Mouse (Mus musculus): Measurements from ENCODE around the gene Zfp599.
A peak's percentile ranks its signal among the peaks of the same experiment; 100 is the strongest.
"Not testable (repeated sequence)": the region's sequence is repeated elsewhere in the genome, so short reads cannot be mapped to it uniquely, and the experiment has no call there.

Gene Zfp599

DNA sequence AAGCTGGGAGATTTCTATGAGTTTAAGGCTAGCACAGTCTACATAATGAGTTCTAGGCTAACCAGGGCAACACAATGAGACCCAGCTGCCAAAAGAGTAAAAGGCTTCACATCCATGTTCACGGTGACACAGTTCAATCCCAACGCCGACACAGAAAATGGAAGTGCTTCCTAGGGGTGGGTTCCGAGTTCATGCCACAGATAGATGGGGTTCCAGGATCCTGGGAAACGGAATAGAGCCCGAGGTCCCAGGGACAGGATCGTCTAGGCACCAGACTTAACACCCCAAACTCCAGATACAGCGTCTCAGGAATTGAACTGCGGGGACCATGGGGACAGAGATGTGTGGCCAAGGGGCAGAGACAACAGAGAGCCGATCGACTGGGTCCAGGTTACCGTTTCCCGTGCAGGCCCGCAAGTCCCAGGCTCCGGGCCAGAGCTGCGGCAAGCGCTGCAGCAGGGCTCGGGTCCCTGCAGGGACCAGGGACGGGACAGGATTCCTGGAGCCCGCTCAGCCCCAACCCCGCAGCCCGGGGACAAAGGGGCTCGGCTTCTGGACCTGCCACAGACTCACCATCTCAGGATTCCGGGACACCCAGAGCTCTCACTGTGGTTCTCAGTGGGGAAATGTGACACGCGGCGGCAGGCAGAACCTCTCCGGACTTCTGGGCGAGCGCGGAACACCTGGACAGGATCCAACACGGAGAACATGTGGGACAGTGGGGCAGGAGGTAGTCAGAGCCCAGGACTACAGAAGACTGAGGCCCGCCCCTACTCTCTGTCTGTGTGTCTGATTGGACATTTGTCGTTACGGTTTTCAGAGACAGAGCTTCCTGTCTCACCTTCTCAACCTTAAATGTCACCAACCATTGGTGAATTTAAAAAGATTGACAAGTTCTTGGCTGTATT, at the start of gene Zfp599:
Zfp599 (minus strand) TSS at position 712 of the 908 bp plus-strand sequence.
- peak; percentile 76 for DNase-seq (ENCODE audit: low spot score in 2 of 2)

DNA sequence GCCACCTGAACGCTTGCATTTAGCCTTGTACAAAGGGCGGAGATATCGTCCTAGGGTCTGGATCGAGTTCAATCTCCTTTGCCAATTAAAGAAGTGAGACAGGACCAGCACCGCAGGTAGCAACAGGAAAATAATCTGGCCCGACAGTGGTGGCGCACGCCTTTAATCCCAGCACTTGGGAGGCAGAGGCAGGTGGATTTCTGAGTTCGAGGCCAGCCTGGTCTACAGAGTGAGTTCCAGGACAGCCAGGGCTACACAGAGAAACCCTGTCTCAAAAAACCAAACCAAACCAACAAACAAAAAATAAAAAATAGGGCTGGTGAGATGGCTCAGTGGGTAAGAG, 48.2 kb upstream of the Zfp599 start:
- not testable (repeated sequence) for DNase-seq (ENCODE audit: low spot score in 2 of 2)

DNA sequence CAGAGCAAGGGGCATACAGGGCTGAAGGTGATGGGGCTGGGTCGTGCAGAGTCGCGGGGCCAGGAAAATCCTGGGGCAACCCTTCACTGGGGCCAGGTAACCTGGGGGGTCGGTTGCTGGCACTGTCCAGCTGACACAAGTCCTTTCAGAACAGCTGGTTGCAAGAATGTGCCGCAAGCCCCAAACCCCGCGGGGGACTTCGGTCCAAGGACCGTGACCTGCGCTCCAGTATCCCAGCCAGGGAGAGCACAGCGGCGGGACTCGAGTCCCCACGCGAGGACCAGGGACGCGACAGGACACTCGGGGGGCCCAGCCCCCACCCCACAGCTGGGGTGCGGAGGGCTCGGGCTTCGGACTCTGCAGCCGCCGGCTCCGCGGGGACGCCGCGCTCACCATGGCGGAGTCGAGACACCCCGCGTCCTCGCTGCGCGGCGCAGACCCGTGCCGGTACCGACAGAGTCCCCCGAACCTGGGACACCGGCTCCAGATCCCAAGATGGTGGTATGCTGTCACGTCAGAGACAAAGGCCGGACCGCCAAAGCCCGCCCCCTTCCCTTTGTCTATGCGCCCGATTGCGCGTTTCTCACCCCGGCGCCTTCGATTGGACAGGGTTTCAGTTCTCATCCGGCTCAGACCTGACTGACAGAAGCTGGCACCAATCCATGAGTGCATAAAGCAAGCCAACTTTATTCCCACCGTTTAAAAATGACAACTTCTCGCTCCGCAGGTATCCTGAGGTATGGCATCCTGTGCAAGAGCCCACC, 47.6 kb upstream of the Zfp599 start, which contains the start of gene Zfp810:
Zfp810 (minus strand) TSS at position 493 of the 764 bp plus-strand sequence.
- DNase-seq (ENCODE audit: low spot score in 2 of 2) = peak; percentile 94

DNA sequence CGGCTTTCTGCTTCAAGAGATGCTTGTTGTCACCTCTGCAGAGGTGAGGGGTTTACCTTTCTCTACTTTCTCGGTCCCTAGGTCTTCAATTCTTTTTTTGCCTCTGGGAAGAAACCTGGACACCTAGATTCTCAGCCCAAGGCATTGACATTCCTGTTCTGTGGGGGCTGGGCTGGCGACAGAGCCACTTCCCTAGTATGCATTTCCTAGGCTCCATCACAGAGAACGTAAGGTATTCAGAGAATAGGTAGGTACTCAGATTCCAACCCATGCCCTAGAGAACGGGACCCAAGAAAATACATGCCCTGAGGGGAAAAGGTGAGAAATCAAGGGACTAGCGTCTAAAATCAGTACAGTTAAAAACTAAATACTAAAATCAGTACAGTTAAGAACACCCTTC, 47.0 kb upstream of the Zfp599 start:
- no peak for DNase-seq (ENCODE audit: low spot score in 2 of 2)

DNA sequence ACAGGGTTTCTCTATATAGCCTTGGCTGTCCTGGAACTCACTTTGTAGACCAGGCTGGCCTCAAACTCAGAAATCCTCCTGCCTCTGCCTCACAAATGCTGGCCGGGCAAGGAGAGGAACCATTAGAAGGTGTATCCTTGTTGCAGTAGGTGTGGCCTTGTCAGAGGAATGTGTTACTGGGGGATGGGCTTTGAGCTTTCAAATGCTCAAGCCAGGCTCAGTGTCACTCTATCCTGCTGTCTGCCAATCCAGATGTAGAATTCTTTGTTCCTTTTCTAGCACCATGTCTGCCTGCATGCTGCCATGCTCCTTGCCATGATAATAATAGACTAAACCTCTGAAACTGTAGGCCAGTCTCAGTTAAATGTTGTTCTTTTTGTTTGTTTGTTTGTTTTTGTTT, 42.5 kb upstream of the Zfp599 start:
- no peak for DNase-seq (ENCODE audit: low spot score in 2 of 2)

DNA sequence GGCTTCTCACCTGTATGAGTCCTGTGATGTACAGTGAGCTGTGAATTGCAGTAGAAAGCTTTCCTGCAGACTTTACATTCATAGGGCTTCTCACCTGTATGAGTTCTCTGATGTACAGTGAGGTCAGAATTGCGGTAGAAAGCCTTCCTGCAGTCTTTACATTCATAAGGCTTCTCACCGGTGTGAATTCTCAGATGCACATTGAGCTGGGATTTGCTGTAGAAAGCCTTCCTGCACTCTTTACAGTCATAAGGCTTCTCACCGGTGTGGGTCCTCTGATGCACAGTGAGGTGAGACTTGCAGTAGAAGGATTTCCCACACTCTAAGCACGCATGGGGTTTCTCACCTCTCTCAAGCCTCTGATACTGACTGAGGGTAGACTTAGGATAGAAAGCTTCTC, 19.0 kb upstream of the Zfp599 start:
- DNase-seq (ENCODE audit: low spot score in 2 of 2) = no peak

DNA sequence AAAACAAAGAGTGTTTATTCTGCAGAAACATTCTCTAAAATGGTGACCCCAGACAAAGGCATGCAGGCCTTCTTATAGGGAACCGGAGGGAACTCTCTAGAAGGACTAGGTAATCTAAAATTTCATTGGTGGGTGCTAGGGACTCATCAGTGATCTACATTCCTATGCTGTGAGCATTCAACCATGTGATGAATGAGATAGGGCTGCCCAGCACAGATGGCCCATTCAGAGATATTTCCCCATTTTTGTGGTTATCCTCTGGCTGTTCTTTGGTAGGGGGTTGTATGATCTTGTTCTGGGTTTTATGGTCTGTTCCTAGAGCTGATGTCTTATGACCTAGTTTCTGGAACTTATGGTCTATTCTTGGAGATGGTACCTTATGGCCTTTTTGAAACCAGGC, 9.2 kb upstream of the Zfp599 start:
- no peak for DNase-seq (ENCODE audit: low spot score in 2 of 2)

DNA sequence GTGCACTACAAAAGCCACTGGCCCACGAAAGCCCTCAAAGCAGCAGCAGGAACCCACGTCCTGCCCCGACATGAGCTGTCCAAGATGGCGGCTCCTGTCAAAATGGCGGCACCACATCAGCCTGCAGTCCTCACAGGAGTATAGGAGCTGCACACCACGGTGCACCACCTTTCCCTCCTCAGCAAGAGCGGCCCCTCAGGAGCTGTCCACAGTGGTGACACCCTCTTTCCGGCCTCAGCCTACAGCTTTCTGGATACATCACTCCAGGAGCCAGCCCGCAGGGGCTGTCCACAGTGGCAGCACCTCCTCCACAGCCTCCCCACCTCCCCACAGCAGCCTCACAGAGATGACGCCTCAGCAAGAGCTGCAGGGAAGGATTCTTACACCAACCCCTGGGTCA, 2.9 kb upstream of the Zfp599 start:
- no peak for DNase-seq (ENCODE audit: low spot score in 2 of 2)

DNA sequence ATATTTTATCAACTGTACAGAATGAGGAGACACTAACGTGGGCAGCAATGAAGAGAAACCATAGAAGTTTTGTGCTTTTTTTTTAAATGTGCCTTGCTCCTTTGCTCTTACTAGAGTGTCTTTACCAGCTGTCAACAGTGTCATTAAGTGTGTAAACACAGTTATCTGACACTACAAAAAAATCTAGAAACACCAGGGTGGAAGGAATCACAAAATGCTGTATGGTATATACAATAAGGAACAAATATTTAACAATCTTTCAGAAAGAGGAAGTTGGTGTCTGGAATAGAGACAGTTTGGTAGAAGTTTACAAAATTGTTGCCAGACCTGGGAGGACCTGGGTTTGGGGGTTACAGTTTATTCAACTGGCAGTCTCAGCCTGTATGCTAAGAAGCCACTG, 1.9 kb upstream of the Zfp599 start:
- DNase-seq (ENCODE audit: low spot score in 2 of 2) = no peak

DNA sequence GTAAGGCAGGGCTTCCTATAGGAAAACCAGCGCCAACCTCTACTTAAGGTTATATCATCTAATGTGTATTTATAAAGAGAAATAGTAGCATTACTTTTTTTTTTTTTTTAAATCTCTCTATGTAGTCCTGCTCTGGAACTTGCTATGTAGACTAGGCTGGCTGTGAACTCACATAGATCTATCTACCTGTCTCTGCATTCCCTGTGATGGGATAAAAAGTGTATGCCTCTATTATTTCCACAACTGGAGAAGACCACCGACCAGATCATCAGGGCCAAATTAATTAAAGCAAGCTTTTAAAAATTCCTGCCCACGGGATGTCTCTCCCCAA, 362 bp upstream of the Zfp599 start:
- DNase-seq (ENCODE audit: low spot score in 2 of 2) = no peak

DNA sequence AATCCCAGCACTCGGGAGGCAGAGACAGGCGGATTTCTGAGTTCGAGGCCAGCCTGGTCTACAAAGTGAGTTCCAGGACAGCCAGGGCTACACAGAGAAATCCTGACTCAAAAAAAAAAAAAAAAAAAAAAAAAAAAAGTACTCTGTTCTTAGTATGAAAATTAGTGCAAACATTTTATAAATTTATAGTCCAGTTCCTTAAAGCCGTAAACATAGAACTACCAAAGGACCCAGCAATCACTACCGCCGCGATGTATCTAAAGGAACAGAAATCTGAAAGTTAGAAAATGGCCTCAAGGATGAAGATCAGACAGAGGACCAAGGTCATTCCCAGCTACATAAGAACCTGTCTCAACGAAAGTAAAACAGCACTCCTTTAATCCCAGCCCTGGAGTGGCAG, 911 bp downstream of the Zfp599 start:
- no peak for DNase-seq (ENCODE audit: low spot score in 2 of 2)

DNA sequence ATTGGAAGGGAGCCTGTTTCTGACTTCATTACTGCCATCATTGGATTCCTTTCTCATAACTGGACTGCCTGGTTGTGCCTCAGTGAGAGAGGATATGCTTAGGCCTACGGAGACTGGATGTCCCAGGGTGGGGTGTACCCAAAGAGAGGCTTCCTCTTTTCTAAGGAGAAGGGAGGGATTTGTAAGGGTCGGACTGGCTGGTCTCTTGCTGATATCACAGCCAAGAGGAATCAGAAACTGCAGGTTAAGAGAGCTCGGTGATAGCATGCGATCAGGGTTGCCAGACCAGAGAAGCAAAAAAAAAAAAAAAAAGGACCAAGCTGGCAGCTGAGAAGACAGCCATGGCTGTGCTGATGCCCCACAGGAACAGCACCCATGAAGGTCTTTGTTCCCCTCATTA, 3.1 kb downstream of the Zfp599 start:
- DNase-seq (ENCODE audit: low spot score in 2 of 2) = no peak

DNA sequence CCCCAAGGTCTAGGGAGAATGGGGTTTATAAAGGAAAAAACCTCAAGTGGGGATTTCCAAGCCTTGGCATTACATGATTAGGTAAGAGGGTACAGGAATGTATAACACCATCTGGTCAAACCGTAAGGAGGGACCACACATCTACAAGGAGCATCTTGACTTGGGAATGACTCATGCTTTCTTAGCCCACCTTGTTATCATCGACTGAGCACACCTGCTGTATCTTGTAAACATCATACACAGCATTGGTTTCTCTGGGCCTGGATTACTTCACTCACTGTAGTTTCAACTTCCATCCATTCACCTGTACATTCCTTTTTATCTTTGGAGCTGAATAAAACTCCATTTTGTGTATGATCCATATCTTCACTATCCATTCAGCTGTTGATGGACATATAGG, 15.5 kb downstream of the Zfp599 start:
- DNase-seq (ENCODE audit: low spot score in 2 of 2) = no peak

DNA sequence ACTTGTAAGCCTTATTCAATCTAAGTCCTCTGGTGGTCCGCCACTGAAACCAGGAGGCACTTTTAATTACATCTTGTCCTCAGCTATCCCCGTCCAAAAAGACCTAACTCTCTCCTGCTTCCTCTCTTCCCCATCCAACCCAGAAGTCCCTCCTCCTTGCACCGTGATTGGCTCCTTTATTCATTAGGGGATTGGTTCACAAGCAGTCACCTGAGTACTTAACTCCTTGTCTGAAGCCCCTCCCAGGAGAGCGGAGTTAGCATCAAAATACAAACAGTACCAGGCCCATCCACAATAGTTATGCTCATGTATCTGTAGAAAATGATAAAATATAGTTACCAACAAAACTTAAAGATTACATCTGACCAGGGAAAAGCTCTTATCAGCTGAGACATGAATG, 19.7 kb downstream of the Zfp599 start:
- DNase-seq (ENCODE audit: low spot score in 2 of 2) = no peak

DNA sequence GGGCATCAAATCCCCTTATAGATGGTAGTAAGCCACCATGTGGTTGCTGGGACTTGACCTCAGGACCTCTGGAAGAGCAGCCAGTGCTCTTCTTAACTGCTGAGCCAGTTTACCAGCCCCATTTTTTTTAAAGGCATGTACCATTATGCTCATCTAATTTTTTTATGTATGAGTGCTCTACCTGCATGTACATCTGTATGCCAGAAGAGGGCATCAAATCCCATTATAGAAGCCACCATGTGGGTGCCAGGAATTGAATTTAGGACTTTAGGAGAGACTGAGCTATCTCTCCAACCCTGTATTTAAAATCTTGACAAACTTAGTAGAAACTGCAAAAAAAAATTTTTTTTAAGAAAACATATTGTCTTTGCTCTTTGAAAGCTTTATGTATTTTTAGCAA, 29.1 kb downstream of the Zfp599 start:
- no peak for DNase-seq (ENCODE audit: low spot score in 2 of 2)

DNA sequence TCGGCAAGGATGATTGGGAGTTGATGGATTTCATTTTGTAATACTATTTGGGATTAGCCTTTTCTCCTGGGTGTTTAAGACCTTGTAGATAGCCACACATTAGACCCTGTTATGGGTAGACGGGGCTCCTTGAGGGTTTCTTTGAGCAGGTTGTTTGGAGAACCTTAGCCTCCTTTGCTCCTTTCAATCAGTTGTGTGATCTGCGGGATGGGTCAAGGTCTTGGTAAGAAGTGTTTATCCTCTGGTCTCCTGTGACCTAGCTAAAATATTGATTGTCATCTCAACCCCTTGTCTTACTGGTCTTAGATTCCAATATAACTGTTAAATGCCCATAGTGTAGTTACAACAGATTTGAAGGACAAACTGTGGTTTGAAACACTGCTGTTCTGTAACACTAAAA, 29.6 kb downstream of the Zfp599 start:
- DNase-seq (ENCODE audit: low spot score in 2 of 2) = no peak

DNA sequence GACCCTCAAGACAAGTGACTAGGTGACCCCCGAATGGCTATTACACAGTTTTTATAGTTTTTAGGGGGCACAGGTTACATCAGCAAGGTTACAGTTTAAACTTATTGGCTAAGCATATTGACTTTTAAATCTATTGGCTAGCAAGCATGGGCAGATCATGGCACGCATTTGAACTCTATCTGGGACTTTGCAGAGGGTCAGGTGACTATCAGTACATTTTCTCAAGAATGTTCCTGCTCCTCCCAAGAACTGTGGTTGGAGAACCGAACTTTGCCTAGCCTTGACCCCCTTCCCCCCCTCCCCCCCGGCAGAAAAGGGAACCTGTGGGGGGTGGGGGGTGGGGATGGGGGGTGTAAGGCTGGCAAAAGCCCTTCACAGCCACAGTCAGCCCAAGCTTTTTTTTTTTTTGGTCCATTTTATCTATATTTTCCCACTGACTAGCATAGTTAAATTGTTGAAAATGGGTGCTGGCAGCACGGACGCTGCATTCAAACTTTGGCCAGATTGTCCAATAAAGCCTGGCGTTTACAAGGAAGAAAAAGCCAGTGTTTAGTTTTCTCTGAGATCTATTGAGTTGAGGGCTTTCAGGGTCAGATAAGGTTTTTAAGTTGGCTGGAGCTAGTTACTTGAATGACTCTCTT, 30.2 kb downstream of the Zfp599 start:
- DNase-seq (ENCODE audit: low spot score in 2 of 2) = no peak

DNA sequence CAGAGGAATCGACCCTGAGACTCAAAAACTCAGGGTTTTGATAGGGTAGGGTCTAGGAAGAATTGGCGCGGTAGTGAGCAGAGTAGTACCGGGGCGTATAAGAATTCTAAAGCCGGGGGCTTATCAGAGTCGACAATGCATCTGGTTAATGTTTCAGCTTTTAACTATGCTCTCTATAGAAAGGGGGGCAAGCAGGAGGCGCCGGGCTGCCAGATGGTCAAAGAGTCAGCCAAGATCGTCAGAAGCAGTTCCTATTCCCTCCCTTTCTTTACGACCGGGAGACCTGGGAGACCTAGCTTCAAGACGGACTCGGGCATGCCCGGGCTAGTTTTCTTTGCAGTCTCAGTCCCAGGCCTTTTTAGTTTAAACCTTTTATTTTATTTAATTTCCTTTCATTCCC, 32.8 kb downstream of the Zfp599 start:
- DNase-seq (ENCODE audit: low spot score in 2 of 2) = peak in 1 of 2 experiments; percentile 9

DNA sequence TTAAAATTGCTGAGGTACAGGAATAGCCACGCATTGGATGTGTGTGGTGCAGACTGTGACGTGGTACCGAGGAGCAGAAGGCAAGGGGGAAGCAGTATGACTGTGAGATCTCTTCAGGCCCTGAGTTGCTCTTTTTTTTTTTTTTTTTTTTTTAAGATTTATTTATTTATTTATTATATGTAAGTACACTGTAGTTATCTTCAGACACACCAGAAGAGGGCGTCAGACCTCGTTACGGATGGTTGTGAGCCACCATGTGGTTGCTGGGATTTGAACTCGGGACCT, 33.4 kb downstream of the Zfp599 start:
- DNase-seq (ENCODE audit: low spot score in 2 of 2) = not testable (repeated sequence)

DNA sequence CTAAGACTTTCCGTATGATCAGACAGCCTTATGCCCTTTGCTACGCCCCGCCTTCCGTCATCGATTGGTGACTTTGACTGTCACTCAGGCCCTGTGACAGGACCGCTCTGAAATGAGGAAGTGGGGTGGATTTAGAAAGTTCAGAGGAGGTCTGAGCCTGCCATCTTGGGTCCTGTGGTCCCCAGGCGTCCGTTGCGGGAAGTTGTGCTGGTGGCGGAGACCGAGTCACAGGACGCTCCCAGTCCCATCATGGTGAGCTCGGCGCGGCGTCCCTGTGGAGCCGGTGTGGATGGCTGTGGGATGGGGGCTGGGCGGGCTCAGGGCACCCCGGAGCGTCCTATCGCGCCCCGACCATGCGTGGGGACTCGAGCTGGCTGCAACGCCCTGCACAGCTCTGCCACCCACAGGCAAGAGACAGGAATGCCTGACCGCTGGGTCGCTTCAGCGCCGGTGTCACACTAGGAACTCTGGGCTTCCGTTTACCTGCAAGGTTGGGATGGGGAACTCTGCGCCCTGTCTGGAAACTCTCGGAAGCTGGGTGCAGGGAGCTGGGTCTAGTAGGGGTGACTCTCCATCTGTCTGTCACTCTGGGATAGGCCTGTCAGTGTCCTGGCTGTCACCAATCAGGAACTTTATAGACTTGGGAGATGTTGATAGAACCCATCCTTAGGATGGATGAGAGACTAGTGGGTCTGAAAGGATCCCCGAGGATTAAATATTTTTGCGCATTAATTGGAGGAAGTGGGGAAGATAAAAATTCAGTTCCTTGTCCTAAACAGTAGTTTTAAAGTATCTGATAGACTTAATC, 33.9 kb downstream of the Zfp599 start, which contains the start of gene Zfp809:
Zfp809 (plus strand) TSS at position 134 of the 808 bp plus-strand sequence.
- DNase-seq (ENCODE audit: low spot score in 2 of 2) = peak; percentile 99

DNA sequence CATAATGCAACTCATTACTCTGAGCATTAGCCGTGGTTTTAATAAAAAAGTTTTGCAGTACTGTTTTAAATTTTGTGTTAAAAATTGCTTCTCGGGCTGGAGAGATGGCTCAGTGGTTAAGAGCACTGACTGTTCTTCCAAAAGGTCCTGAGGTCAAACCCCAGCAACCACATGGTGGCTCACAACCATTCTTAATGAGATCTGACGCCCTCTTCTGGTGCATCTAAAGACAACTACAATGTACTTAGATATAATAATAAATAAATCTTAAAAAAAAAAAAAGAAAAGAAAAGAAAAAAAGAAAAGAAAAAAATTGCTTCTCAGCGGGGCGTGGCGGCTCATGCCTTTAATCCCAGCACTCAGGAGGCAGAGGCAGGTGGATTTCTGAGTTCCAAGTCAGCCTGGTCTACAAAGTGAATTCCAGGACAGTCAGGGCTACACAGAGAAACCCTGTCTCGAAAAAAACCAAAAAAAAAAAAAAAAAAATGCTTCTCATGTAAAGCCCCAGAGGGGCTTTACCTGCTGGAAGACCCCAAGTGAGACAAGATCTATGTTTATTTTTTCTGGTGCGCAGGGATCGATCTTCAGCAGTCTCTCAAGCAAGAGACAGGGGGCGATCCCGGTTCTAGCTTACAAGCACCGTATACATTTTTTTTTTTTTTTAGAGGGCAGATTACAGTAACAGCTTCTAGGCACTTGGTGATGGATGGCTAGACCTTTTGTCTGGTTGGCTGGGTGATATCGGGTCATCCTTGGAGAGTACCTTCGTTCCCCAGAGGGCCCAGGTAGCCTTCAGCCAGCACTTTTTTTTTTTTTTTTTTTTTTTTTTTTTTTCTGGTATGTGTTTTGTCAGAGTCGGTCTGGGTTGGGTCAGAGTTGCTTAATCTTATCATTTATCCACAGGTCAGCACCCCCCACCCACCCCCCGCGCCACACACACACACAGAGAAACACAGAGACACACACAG, 34.9 kb downstream of the Zfp599 start:
- peak; percentile 41 to 70 for DNase-seq (ENCODE audit: low spot score in 2 of 2)
